Mouse (Mus musculus): ENCODE results near the gene Frmd4b. TPM values are rescaled to one million over a fixed set of nuclear protein-coding genes. Genes with fewer than 3 reads are reported as not detected.

The Frmd4b gene
- polyA plus RNA-seq (2014; fragmentation: Illumina TruSeq; extraction: RNeasy Lipid Tissue Mini Kit (QIAGEN cat#74804); ENCODE audit: insufficient read depth, low read depth, low replicate concordance) = 13.6 TPM

GRCm38 (mm10) chr6:97617266-97617743, at the start of gene Frmd4b:
TSS of gene Frmd4b (minus strand) at chr6:97617541.

GRCm38 (mm10) chr6:97252711-97253221, 364.6 kb downstream of the Frmd4b start, which contains the start of gene Lmod3:
TSS of gene Lmod3 (minus strand) at chr6:97252759.

Other genes starting within 250 kb of the Frmd4b start
- gene Mitf, start 189.5 kb upstream of the Frmd4b start, polyA plus RNA-seq (2014; fragmentation: Illumina TruSeq; extraction: RNeasy Lipid Tissue Mini Kit (QIAGEN cat#74804); ENCODE audit: insufficient read depth, low read depth, low replicate concordance) = 2.9 TPM